Mouse (Mus musculus) cerebellum, postnatal 4 days (tissue): ENCODE measurements around the gene Rnf167.

Experiments used
- DNase-seq, 2 experiments: peaks; one replicate each; pipeline ENCODE4 v3.0.0; 2022; ENCODE audit warnings: low spot score in 2 of 2, mixed read lengths in 1 of 2

Gene Rnf167

GRCm38 (mm10) chr11:70646691-70647650 lies at the start of gene Rnf167, which contains the start of gene Slc25a11:
Gene Rnf167 (plus strand): TSS chr11:70647235.
Gene Slc25a11 (minus strand): TSS chr11:70647479.
- peak; percentile 86 to 95 for DNase-seq

- DNase-seq: no peak
Measured at GRCm38 (mm10) chr11:70597301-70597700, 49.7 kb upstream of the Rnf167 start.

- no peak for DNase-seq
Measured at GRCm38 (mm10) chr11:70598451-70598953, 48.5 kb upstream of the Rnf167 start.

GRCm38 (mm10) chr11:70605024-70605566 lies 41.9 kb upstream of the Rnf167 start:
- DNase-seq: peak; percentile 60 to 80

- no peak for DNase-seq
Measured at GRCm38 (mm10) chr11:70606717-70607116, 40.3 kb upstream of the Rnf167 start.

- DNase-seq: no peak
Measured at GRCm38 (mm10) chr11:70607611-70608010, 39.4 kb upstream of the Rnf167 start.

- DNase-seq: no peak
Measured at GRCm38 (mm10) chr11:70608381-70609066, 38.5 kb upstream of the Rnf167 start.

GRCm38 (mm10) chr11:70610752-70611151 lies 36.3 kb upstream of the Rnf167 start:
- no peak for DNase-seq

GRCm38 (mm10) chr11:70612505-70612904 lies 34.5 kb upstream of the Rnf167 start:
- DNase-seq: no peak

- no peak for DNase-seq
Measured at GRCm38 (mm10) chr11:70615074-70615473, 32.0 kb upstream of the Rnf167 start.

- no peak for DNase-seq
Measured at GRCm38 (mm10) chr11:70615516-70616093, 31.4 kb upstream of the Rnf167 start, which contains the start of gene 4930544D05Rik. Gene 4930544D05Rik (plus strand): TSS chr11:70615848.

- no peak for DNase-seq
Measured at GRCm38 (mm10) chr11:70619101-70619500, 27.9 kb upstream of the Rnf167 start, which contains the start of gene Chrne. Gene Chrne (minus strand): TSS chr11:70619216.

- DNase-seq: no peak
Measured at GRCm38 (mm10) chr11:70621972-70622814, 24.8 kb upstream of the Rnf167 start.

GRCm38 (mm10) chr11:70623053-70623742 lies 23.8 kb upstream of the Rnf167 start:
- DNase-seq: no peak

GRCm38 (mm10) chr11:70625473-70625872 lies 21.6 kb upstream of the Rnf167 start:
- peak in 1 of 2 experiments; percentile 50 for DNase-seq

GRCm38 (mm10) chr11:70626877-70627276 lies 20.2 kb upstream of the Rnf167 start:
- no peak for DNase-seq

- DNase-seq: no peak
Measured at GRCm38 (mm10) chr11:70628431-70628830, 18.6 kb upstream of the Rnf167 start.

GRCm38 (mm10) chr11:70629557-70629956 lies 17.5 kb upstream of the Rnf167 start:
- DNase-seq: no peak

- DNase-seq: no peak
Measured at GRCm38 (mm10) chr11:70630129-70630528, 16.9 kb upstream of the Rnf167 start.

GRCm38 (mm10) chr11:70635601-70636000 lies 11.4 kb upstream of the Rnf167 start:
- no peak for DNase-seq
